Mouse (Mus musculus): ENCODE measurements around the gene Gm10324. TPM values are rescaled to one million over a fixed set of nuclear protein-coding genes. Genes with fewer than 3 reads are reported as not detected.
"Not testable (repeated sequence)": the region's sequence is repeated elsewhere in the genome, so short reads cannot be mapped to it uniquely, and the experiment has no call there.

Gm10324 gene
- polyA plus RNA-seq (2016; fragmentation: Nextera tagmentation; extraction: Ambion mirVana): not detected in 2 replicates

DNA sequence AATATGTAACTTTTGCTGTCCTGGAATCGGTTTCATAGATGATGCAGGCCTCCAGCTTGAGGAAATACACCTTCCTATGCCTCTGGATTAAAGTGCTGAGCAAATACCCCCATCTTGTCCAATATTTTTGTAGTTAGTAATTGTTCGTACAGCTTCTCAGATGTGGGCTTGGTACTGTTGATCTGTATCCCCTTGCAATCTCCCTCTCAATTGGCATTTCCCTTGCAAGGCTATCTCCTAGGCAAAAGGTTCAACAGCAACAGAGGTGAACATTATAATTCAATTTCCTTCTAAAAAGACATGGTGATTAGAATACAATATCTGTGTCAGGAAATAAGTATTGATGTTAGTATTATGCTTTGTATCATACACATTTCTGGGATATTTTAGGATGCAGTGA lies at the start of gene Gm10324:
Gm10324 (plus strand) TSS at position 301 of the 400 bp plus-strand sequence.
- H3K9me3 ChIP-seq (replicated peaks); H3K27ac ChIP-seq (ENCODE audit: poor library complexity, severe bottlenecking); H3K36me3 ChIP-seq; H3K4me1 ChIP-seq (replicated peaks); H3K4me3 ChIP-seq; ATAC-seq (ENCODE audit: insufficient number of reproducible peaks, low FRiP score); H3K9ac ChIP-seq; H3K4me2 ChIP-seq; H3K27me3 ChIP-seq (replicated peaks): not testable (repeated sequence)
- WGBS: no CpG with 5 or more reads among the region's 2 CpGs

Other genes with a start within 250 kb of the Gm10324 start
- not detected in 2 replicates for gene Gm10772, start 108.0 kb downstream of the Gm10324 start, polyA plus RNA-seq (2016; fragmentation: Nextera tagmentation; extraction: Ambion mirVana)

Measured in heart, embryonic 12.5 days (tissue).